ENCODE assay signal across 31 mouse cellular contexts in genomic region chr5:3889201-3889600, GRCm38 (mm10). TPM values are rescaled to one million over a fixed set of nuclear protein-coding genes. Genes with fewer than 3 reads are reported as not detected.
DNase-seq lines count a peak whose midpoint lies in the region; ATAC-seq and TF ChIP-seq lines count a peak whose summit lies in the region.
"Had no signal": no experiment of that assay in that cellular context is flagged by ENCODE, and none has a peak within 500 bp of the region (broad histone marks: within the 10 kb centered on the region; RNA-seq: fewer than 3 reads in every experiment).

No protein-coding gene starts in this region.

- no peak overlapping the region for H3K4me3 ChIP-seq in intestine, postnatal 0 days (ENCODE audit: low read depth, low read length)
- H3K4me3 ChIP-seq in intestine, embryonic 15.5 days (replicated peaks): no peak overlapping the region
- H3K4me3 ChIP-seq: embryonic facial prominence, embryonic 12.5 days; hindbrain, embryonic 10.5 days; hindbrain, embryonic 15.5 days; limb, embryonic 10.5 days; limb, embryonic 15.5 days; midbrain, embryonic 13.5 days had no signal

- no peak for ATAC-seq in intestine, postnatal 0 days
- no peak for ATAC-seq in intestine, embryonic 15.5 days
- ATAC-seq: forebrain, embryonic 14.5 days; lung, postnatal 0 days; midbrain, embryonic 13.5 days had no signal

- no peak overlapping the region for H3K27ac ChIP-seq in intestine, postnatal 0 days (ENCODE audit: low read depth, low read length)
- no peak overlapping the region for H3K27ac ChIP-seq in intestine, embryonic 15.5 days
- H3K27ac ChIP-seq: embryonic facial prominence, embryonic 12.5 days; hindbrain, embryonic 10.5 days; hindbrain, embryonic 15.5 days; limb, embryonic 10.5 days; limb, embryonic 15.5 days; macrophage; midbrain, embryonic 13.5 days had no signal

- TF ChIP-seq CTCF in intestine, postnatal 0 days (IDR thresholded peaks at IDR 0.05; ENCODE audit: low read depth): peak; percentile 36

- no peaks in the 10 kb centered on the region for H3K9me3 ChIP-seq in intestine, postnatal 0 days (ENCODE audit: control insufficient read depth)
- H3K9me3 ChIP-seq in intestine, embryonic 15.5 days: no peaks in the 10 kb centered on the region
- H3K9me3 ChIP-seq: embryonic facial prominence, embryonic 12.5 days; hindbrain, embryonic 10.5 days; hindbrain, embryonic 15.5 days; limb, embryonic 10.5 days; limb, embryonic 15.5 days; midbrain, embryonic 13.5 days had no signal

- no peaks in the 10 kb centered on the region for H3K36me3 ChIP-seq in intestine, postnatal 0 days (ENCODE audit: control insufficient read depth, insufficient read depth)
- no peaks in the 10 kb centered on the region for H3K36me3 ChIP-seq in intestine, embryonic 15.5 days
- H3K36me3 ChIP-seq: embryonic facial prominence, embryonic 12.5 days; hindbrain, embryonic 10.5 days; hindbrain, embryonic 15.5 days; limb, embryonic 10.5 days; limb, embryonic 15.5 days; midbrain, embryonic 13.5 days had no signal

- no peaks in the 10 kb centered on the region; the same call in 1 of the 2 replicates for H3K4me1 ChIP-seq in intestine, postnatal 0 days (replicated peaks; ENCODE audit: control insufficient read depth, insufficient read depth, low read length)
- 0 out of 2 replicates have a peak, but pooled peaks cover 2% of the 10 kb centered on the region for H3K4me1 ChIP-seq in intestine, embryonic 15.5 days (replicated peaks)
- H3K4me1 ChIP-seq: limb, embryonic 15.5 days had no signal

- DNase-seq in 3T3-L1 (ENCODE audit: low read depth, low spot score): peak; percentile 59
- peak; percentile 34 for DNase-seq in ES-CJ7 (ENCODE audit: low read depth, low spot score)
- peak; percentile 16 for DNase-seq in induced T-regulatory cell, adult 2 months (ENCODE audit: low read depth)
- no peak for DNase-seq in kidney, postnatal 14 days
- DNase-seq in kidney, postnatal 4 days: no peak
- DNase-seq: adrenal gland, postnatal 10 days; B cell, adult 2 months; cerebellum, adult 11 months; cerebellum, adult 9-11 months; embryo, embryonic 11 days; gastrocnemius, postnatal 14 days; heart, postnatal 14 days; kidney, adult 9 months; kidney, postnatal 25 days; spleen, adult 18-20 months; thymus, adult 2 months; thymus, postnatal 36 days had no signal

- no peaks in the 10 kb centered on the region for H3K27me3 ChIP-seq in intestine, postnatal 0 days (replicated peaks; ENCODE audit: control insufficient read depth, insufficient read depth, low read length)
- H3K27me3 ChIP-seq in intestine, embryonic 15.5 days (replicated peaks): no peaks in the 10 kb centered on the region
- H3K27me3 ChIP-seq: embryonic facial prominence, embryonic 12.5 days; hindbrain, embryonic 15.5 days; limb, embryonic 15.5 days; midbrain, embryonic 13.5 days had no signal

- H3K4me2 ChIP-seq in intestine, postnatal 0 days (replicated peaks; ENCODE audit: low read depth): no peak overlapping the region
- no peak overlapping the region for H3K4me2 ChIP-seq in intestine, embryonic 15.5 days (replicated peaks)
- H3K4me2 ChIP-seq: embryonic facial prominence, embryonic 12.5 days; hindbrain, embryonic 15.5 days; limb, embryonic 15.5 days; midbrain, embryonic 13.5 days had no signal

- H3K9ac ChIP-seq in intestine, postnatal 0 days (ENCODE audit: low read depth, low read length): no peak overlapping the region
- no peak overlapping the region for H3K9ac ChIP-seq in intestine, embryonic 15.5 days
- H3K9ac ChIP-seq: embryonic facial prominence, embryonic 12.5 days; hindbrain, embryonic 15.5 days; limb, embryonic 15.5 days; midbrain, embryonic 13.5 days had no signal

RNA-seq across cellular contexts. Expression of gene Mterf1a, which starts 4.5 kb away (rescaled TPM):
- polyA plus RNA-seq in intestine, postnatal 0 days (2015; fragmentation: Nextera tagmentation; extraction: Ambion mirVana): 3.3 TPM in 2 replicates
- polyA plus RNA-seq in intestine, embryonic 15.5 days (2015; fragmentation: Nextera tagmentation; extraction: Ambion mirVana): 7.4 and 9.0 TPM in 2 replicates

RNA-seq across cellular contexts. Expression of gene Akap9, which starts 38.7 kb away (rescaled TPM):
- polyA plus RNA-seq in intestine, postnatal 0 days (2015; fragmentation: Nextera tagmentation; extraction: Ambion mirVana): 79.1 and 93.2 TPM in 2 replicates
- 118 and 131 TPM in 2 replicates for polyA plus RNA-seq in intestine, embryonic 15.5 days (2015; fragmentation: Nextera tagmentation; extraction: Ambion mirVana)

RNA-seq across cellular contexts. Expression of gene Lrrd1, which starts 44.2 kb away (rescaled TPM):
- not detected in 2 replicates for polyA plus RNA-seq in intestine, postnatal 0 days (2015; fragmentation: Nextera tagmentation; extraction: Ambion mirVana)
- not detected in 2 replicates for polyA plus RNA-seq in intestine, embryonic 15.5 days (2015; fragmentation: Nextera tagmentation; extraction: Ambion mirVana)
- polyA plus RNA-seq: intestine, embryonic 14.5 days; limb, embryonic 10.5 days; liver, embryonic 16.5 days; lung, postnatal 0 days; macrophage; neural tube, embryonic 11.5 days had no signal

Comparison
In these comparisons a context has a peak if more than half of its experiments do, and no peak if none do; other contexts are left out.
1. DNase-seq: peak in 3T3-L1 (single experiment), ES-CJ7 (single experiment) and induced T-regulatory cell, adult 2 months (single experiment); none in kidney, postnatal 14 days (single experiment) and kidney, postnatal 4 days (0 of 2).